Mouse (Mus musculus) erythroblast, adult 5-6 weeks (primary cell): ENCODE data around the gene Nme8. TPM values are rescaled to one million over a fixed set of nuclear protein-coding genes. Genes with fewer than 3 reads are reported as not detected.

Experiments used
- ATAC-seq: replicated peaks from 2 replicates; pipeline ENCODE4 v1.8.0; 2016; ENCODE audit warnings: moderate number of reproducible peaks, mild to moderate bottlenecking, moderate TSS enrichment, inconsistent platforms; ENCODE audit not compliant: poor library complexity, low FRiP score, severe bottlenecking
- total RNA-seq, 2 experiments: library from RNA; stranded (forward) in 1 of 2; stranded (reverse) in 1 of 2; fragments of 150-400 nt in 1 of 2; fragments of 200-764, 138-1000 nt in 1 of 2; gene quantifications; 2 replicates each; pipeline versions ENCODE4 v1.2.3 to v1.2.4; 2015 to 2017; ENCODE audit warnings: low replicate concordance in 2 of 2

Gene Nme8
- total RNA-seq, 2 experiments from 2014 or later = not detected

- peak; percentile 84 for ATAC-seq
Measured at GRCm38 (mm10) chr13:19649824-19650223, 47.8 kb downstream of the Nme8 start.

- no peak for ATAC-seq
Measured at GRCm38 (mm10) chr13:19644225-19644624, 53.4 kb downstream of the Nme8 start.

- ATAC-seq = no peak
Measured at GRCm38 (mm10) chr13:19643519-19643918, 54.1 kb downstream of the Nme8 start.

GRCm38 (mm10) chr13:19640203-19640851 lies 57.3 kb downstream of the Nme8 start:
- ATAC-seq = no peak

- ATAC-seq = peak; percentile 80
Measured at GRCm38 (mm10) chr13:19636131-19636530, 61.5 kb downstream of the Nme8 start.

GRCm38 (mm10) chr13:19630768-19631709 lies 66.6 kb downstream of the Nme8 start:
- no peak for ATAC-seq

- no peak for ATAC-seq
Measured at GRCm38 (mm10) chr13:19626473-19626872, 71.1 kb downstream of the Nme8 start.

GRCm38 (mm10) chr13:19624632-19625320 lies 72.8 kb downstream of the Nme8 start:
- no peak for ATAC-seq

GRCm38 (mm10) chr13:19623228-19623905 lies 74.2 kb downstream of the Nme8 start:
- peak; percentile 11; the same call in 1 of the 2 replicates for ATAC-seq

GRCm38 (mm10) chr13:19622573-19623227 lies 74.9 kb downstream of the Nme8 start, which contains the start of gene Sfrp4:
Gene Sfrp4, plus strand, starts transcription at chr13:19623104.
- peak; percentile 66 for ATAC-seq

- ATAC-seq = peak; percentile 83
Measured at GRCm38 (mm10) chr13:19619216-19619927, 78.2 kb downstream of the Nme8 start, which contains the start of gene Epdr1. Gene Epdr1, minus strand, starts transcription at chr13:19619927.

- ATAC-seq = peak; percentile 59
Measured at GRCm38 (mm10) chr13:19618841-19619215, 78.8 kb downstream of the Nme8 start.

GRCm38 (mm10) chr13:19618081-19618480 lies 79.5 kb downstream of the Nme8 start:
- no peak for ATAC-seq

GRCm38 (mm10) chr13:19614311-19614710 lies 83.3 kb downstream of the Nme8 start:
- no peak for ATAC-seq

GRCm38 (mm10) chr13:19613426-19613825 lies 84.2 kb downstream of the Nme8 start:
- ATAC-seq = no peak

GRCm38 (mm10) chr13:19612963-19613362 lies 84.6 kb downstream of the Nme8 start:
- ATAC-seq = no peak

- ATAC-seq = peak; percentile 75
Measured at GRCm38 (mm10) chr13:19612348-19612747, 85.2 kb downstream of the Nme8 start.

- ATAC-seq = no peak
Measured at GRCm38 (mm10) chr13:19608120-19608519, 89.5 kb downstream of the Nme8 start.

GRCm38 (mm10) chr13:19604916-19605315 lies 92.7 kb downstream of the Nme8 start:
- ATAC-seq = peak; percentile 86
